Mouse (Mus musculus) MEL-GATA-1-ER (cell line): ENCODE results near the gene Maf.

ENCODE experiments used
- DNase-seq: peaks from one replicate; pipeline ENCODE4 v3.0.0-alpha.2; 2012; ENCODE audit warnings: low read depth; ENCODE audit errors: extremely low read depth

The Maf gene

GRCm38 (mm10) chr8:115705591-115706110 lies 1.9 kb downstream of the Maf start:
- DNase-seq = no peak

- DNase-seq = no peak
Observed at GRCm38 (mm10) chr8:115703056-115703455, 4.5 kb downstream of the Maf start.

GRCm38 (mm10) chr8:115701001-115701400 lies 6.6 kb downstream of the Maf start:
- DNase-seq = no peak

- DNase-seq = no peak
Observed at GRCm38 (mm10) chr8:115699151-115699550, 8.4 kb downstream of the Maf start.

- no peak for DNase-seq
Observed at GRCm38 (mm10) chr8:115697410-115697809, 10.2 kb downstream of the Maf start.

GRCm38 (mm10) chr8:115696661-115697060 lies 10.9 kb downstream of the Maf start:
- DNase-seq = no peak

- DNase-seq = no peak
Observed at GRCm38 (mm10) chr8:115687349-115687748, 20.2 kb downstream of the Maf start.

GRCm38 (mm10) chr8:115683309-115683708 lies 24.3 kb downstream of the Maf start:
- no peak for DNase-seq

GRCm38 (mm10) chr8:115679539-115679938 lies 28.1 kb downstream of the Maf start:
- DNase-seq = no peak

- DNase-seq = no peak
Observed at GRCm38 (mm10) chr8:115664866-115665265, 42.7 kb downstream of the Maf start.

- no peak for DNase-seq
Observed at GRCm38 (mm10) chr8:115650110-115650521, 57.5 kb downstream of the Maf start.

- no peak for DNase-seq
Observed at GRCm38 (mm10) chr8:115645139-115645538, 62.5 kb downstream of the Maf start.

GRCm38 (mm10) chr8:115641936-115642335 lies 65.7 kb downstream of the Maf start:
- DNase-seq = no peak

GRCm38 (mm10) chr8:115639951-115640350 lies 67.6 kb downstream of the Maf start:
- no peak for DNase-seq

GRCm38 (mm10) chr8:115636751-115637150 lies 70.8 kb downstream of the Maf start:
- no peak for DNase-seq
